Mouse (Mus musculus): ENCODE results near the gene Ctnna3. TPM values are rescaled to one million over a fixed set of nuclear protein-coding genes. Genes with fewer than 3 reads are reported as not detected.

The Ctnna3 gene
- polyA plus RNA-seq, 1 experiment from 2014 or later, result 0.34 TPM

DNA sequence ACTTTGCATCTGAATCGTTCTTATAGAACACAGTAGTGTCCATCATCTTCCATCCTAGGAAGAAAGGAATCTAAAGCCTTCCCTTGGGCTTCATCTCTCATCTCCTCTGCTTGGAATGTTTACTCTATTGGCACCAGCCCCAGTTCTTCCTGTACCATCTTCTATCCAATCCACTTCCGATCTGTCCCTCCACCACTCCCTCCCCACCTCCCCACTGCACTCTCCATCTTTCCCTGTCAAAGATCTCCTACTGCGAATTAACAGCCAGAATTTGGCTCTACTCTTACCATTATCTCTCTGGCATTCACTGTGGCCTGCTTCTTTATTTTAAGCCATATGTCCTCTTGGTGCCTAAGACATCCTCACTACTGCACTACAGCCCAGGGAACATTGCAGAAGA, 688.9 kb downstream of the Ctnna3 start:
- H3K4me2 ChIP-seq, result no peak overlapping the region
- peaks cover 4% of the 10 kb centered on the region; the same call in 1 of the 2 replicates for H3K4me1 ChIP-seq
- no peak for ATAC-seq (ENCODE audit: low FRiP score)
- H3K4me3 ChIP-seq (replicated peaks), result no peak overlapping the region
- H3K36me3 ChIP-seq (replicated peaks), result no peaks in the 10 kb centered on the region
- H3K9me3 ChIP-seq, result no peaks in the 10 kb centered on the region
- WGBS, result 93% methylated on average over 3 of the region's 3 CpGs
- no peak overlapping the region for H3K9ac ChIP-seq
- H3K27ac ChIP-seq, result no peak overlapping the region
- H3K27me3 ChIP-seq, result no peaks in the 10 kb centered on the region

DNA sequence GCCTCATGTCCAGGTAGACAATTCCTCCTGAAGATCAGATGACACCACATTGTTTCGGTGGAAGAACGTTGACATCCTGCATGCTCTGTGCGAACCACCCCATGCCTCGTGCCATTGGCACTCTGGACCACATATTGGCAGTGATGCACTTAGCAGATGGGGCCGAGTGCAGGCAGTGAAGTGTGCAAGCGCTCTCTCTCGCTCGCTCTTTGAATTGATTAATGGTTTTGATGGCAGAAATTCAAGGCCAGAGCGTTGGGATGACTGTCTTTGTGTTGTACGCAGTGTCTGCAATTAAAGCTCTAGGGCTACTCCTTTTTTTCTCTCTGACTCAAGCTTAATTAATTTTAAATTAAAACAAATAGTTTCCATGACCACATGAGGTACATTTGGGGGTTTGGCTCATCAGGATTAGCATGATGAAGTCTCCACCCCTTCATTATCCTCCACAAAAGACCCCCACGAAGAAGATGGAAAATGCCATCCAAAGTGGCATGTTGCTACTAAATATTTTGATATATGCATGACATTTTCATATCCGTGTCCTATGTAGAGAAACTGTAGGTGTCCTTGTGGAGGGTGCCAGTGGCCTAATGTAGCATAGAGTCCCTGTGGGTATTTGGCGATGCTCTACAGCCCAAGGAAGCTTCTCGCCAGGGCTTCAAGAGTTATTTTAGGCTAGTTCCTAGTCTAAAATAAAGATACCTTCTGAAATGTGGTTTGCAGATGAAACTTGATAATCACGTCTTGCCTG, 700.7 kb downstream of the Ctnna3 start:
- Histone ChIP-seq H3K9me3 (no peaks in the 10 kb centered on the region), H3K9ac (no peak overlapping the region), H3K36me3 (replicated peaks) (no peaks in the 10 kb centered on the region), H3K27ac (no peak overlapping the region), H3K27me3 (no peaks in the 10 kb centered on the region), H3K4me1 (peaks cover 3% of the 10 kb centered on the region; the same call in 1 of the 2 replicates), H3K4me3 (replicated peaks) (no peak overlapping the region), H3K4me2 (no peak overlapping the region)
- peak; percentile 57; the same call in 1 of the 2 replicates for ATAC-seq (ENCODE audit: low FRiP score)
- 68% methylated on average over 15 of the region's 15 CpGs for WGBS

DNA sequence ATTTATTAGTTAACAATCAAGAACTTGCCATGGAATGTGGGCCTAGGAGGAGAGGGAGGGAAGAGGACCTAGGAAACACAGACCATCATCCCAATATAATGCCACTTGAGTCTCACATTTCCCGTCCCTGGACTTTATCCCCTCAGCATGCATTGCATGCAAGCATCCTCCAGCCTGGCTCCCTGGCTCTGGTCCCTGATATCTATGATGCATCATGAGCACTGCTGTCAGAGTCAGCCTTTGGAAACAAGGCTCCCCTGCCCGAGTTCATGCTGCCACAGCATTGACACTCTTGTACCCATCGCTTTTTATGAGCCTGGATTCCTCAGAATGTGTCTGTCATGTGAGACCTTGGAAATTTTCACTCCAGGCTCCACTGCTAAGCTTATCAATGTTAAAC, 703.6 kb downstream of the Ctnna3 start:
- H3K36me3 ChIP-seq (replicated peaks), result no peaks in the 10 kb centered on the region
- peaks cover 6% of the 10 kb centered on the region; the same call in 1 of the 2 replicates for H3K4me1 ChIP-seq
- H3K9me3 ChIP-seq, result no peaks in the 10 kb centered on the region
- WGBS, result 79% methylated on average over 3 of the region's 3 CpGs
- no peak overlapping the region for H3K9ac ChIP-seq
- no peak for ATAC-seq (ENCODE audit: low FRiP score)
- H3K4me3 ChIP-seq (replicated peaks), result no peak overlapping the region
- H3K4me2 ChIP-seq, result no peak overlapping the region
- H3K27me3 ChIP-seq, result no peaks in the 10 kb centered on the region
- H3K27ac ChIP-seq, result no peak overlapping the region

DNA sequence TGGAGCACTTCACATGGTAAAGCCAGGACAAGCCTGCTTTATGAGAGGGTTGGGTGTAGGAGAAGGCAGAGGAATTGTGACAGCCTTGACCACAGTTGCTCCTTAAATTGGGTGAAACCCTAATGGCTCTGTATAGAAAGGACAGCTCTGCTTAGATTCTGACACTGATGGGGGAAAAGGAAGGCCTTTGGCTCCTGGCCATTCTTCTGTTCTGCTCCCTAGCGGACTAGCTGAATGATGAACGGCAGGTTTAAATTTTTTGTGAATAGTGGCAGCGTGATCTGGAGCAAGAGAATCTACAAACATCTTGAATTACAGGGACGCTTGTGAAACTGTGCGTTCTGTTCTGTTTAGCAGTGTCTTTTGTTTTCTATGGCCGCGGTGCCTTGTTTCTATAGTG, 705.6 kb downstream of the Ctnna3 start:
- H3K4me3 ChIP-seq (replicated peaks), result no peak overlapping the region
- H3K27me3 ChIP-seq, result no peaks in the 10 kb centered on the region
- no peak overlapping the region for H3K9ac ChIP-seq
- peaks cover 6% of the 10 kb centered on the region; the same call in 1 of the 2 replicates for H3K4me1 ChIP-seq
- H3K27ac ChIP-seq, result no peak overlapping the region
- no peak for ATAC-seq (ENCODE audit: low FRiP score)
- H3K4me2 ChIP-seq, result no peak overlapping the region
- H3K36me3 ChIP-seq (replicated peaks), result no peaks in the 10 kb centered on the region
- 25% methylated on average over 7 of the region's 7 CpGs for WGBS
- H3K9me3 ChIP-seq, result no peaks in the 10 kb centered on the region

- no peak overlapping the region for H3K9ac ChIP-seq
- no peaks in the 10 kb centered on the region for H3K4me1 ChIP-seq
- H3K27ac ChIP-seq, result no peak overlapping the region
- no peak overlapping the region for H3K4me2 ChIP-seq
- H3K9me3 ChIP-seq, result no peaks in the 10 kb centered on the region
- H3K27me3 ChIP-seq, result no peaks in the 10 kb centered on the region
- H3K4me3 ChIP-seq (replicated peaks), result no peak overlapping the region
- ATAC-seq (ENCODE audit: low FRiP score), result no peak
- no peaks in the 10 kb centered on the region for H3K36me3 ChIP-seq (replicated peaks)
- WGBS, result 81% methylated on average over 3 of the region's 3 CpGs
Observed at GRCm38 (mm10) chr10:64146511-64146910, 716.6 kb downstream of the Ctnna3 start.

GRCm38 (mm10) chr10:64181696-64182095, 751.8 kb downstream of the Ctnna3 start:
- H3K4me1 ChIP-seq, result no peaks in the 10 kb centered on the region

GRCm38 (mm10) chr10:64182731-64183130, 752.8 kb downstream of the Ctnna3 start:
- Histone ChIP-seq H3K27ac (no peak overlapping the region), H3K36me3 (replicated peaks) (no peaks in the 10 kb centered on the region), H3K4me2 (no peak overlapping the region), H3K9me3 (no peaks in the 10 kb centered on the region), H3K4me1 (no peaks in the 10 kb centered on the region), H3K27me3 (no peaks in the 10 kb centered on the region), H3K4me3 (replicated peaks) (no peak overlapping the region), H3K9ac (no peak overlapping the region)
- ATAC-seq (ENCODE audit: low FRiP score), result no peak
- 97% methylated on average over 4 of the region's 4 CpGs for WGBS

More at GRCm38 (mm10) chr10:64181696-64182095, 751.8 kb downstream of the Ctnna3 start:
- ATAC-seq (ENCODE audit: low FRiP score), result no peak
- Histone ChIP-seq H3K27me3 (no peaks in the 10 kb centered on the region), H3K36me3 (replicated peaks) (no peaks in the 10 kb centered on the region), H3K27ac (no peak overlapping the region), H3K9ac (no peak overlapping the region), H3K4me2 (no peak overlapping the region), H3K9me3 (no peaks in the 10 kb centered on the region), H3K4me3 (replicated peaks) (no peak overlapping the region)
- WGBS, result 91% methylated on average over 13 of the region's 13 CpGs

DNA sequence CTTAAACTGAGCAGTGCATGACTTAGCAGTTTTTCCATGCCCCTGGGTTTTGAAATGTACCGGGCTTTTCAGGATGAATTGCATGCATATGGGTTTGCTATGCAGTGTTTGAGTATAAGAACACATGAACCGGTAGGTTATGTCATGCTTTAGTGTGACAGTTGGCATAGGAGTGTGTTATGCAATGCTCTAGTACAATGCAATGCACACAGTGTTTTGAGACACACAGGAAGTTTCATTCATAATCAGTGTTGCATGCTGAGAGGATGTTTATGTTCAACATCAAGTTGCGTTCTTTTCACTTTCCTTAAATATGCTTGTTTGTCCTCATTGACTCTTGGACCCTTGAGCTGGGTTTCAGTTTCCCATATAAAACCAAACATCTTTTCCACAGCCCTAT, 758.1 kb downstream of the Ctnna3 start:
- Histone ChIP-seq H3K27me3 (no peaks in the 10 kb centered on the region), H3K36me3 (replicated peaks) (no peaks in the 10 kb centered on the region), H3K9ac (no peak overlapping the region), H3K4me1 (no peaks in the 10 kb centered on the region), H3K4me2 (no peak overlapping the region), H3K4me3 (replicated peaks) (no peak overlapping the region), H3K27ac (no peak overlapping the region), H3K9me3 (no peaks in the 10 kb centered on the region)
- ATAC-seq (ENCODE audit: low FRiP score), result no peak
- WGBS, result 91% methylated on average over 3 of the region's 3 CpGs

DNA sequence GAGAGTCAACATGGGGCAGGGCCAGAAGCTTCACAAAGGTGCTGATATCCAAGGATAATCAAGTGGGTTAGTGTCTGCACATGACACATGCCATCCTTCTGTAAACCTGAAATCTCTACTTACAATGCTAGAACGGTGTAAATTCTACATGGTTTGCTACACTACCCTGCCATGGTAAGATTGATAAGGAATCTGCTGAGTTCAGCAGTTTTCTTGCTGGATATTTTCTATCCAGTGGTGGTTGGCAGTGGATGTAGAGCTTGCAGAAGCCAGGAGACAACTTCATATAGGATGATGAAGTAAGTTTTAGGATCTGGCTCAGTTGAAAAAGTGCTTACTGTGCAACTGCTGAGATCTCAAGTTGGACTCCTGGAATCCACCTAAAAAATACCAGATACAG, 767.7 kb downstream of the Ctnna3 start:
- H3K9me3 ChIP-seq, result no peaks in the 10 kb centered on the region
- 92% methylated on average over 1 of the region's 1 CpGs for WGBS
- no peak overlapping the region for H3K4me2 ChIP-seq
- no peaks in the 10 kb centered on the region for H3K36me3 ChIP-seq (replicated peaks)
- no peaks in the 10 kb centered on the region for H3K4me1 ChIP-seq
- no peaks in the 10 kb centered on the region for H3K27me3 ChIP-seq
- H3K4me3 ChIP-seq (replicated peaks), result no peak overlapping the region
- no peak overlapping the region for H3K27ac ChIP-seq
- H3K9ac ChIP-seq, result no peak overlapping the region
- no peak for ATAC-seq (ENCODE audit: low FRiP score)

GRCm38 (mm10) chr10:64215632-64216031, 785.7 kb downstream of the Ctnna3 start:
- no peak overlapping the region for H3K9ac ChIP-seq
- H3K36me3 ChIP-seq (replicated peaks), result no peaks in the 10 kb centered on the region
- no peak overlapping the region for H3K4me2 ChIP-seq
- no peak overlapping the region for H3K4me3 ChIP-seq (replicated peaks)
- H3K9me3 ChIP-seq, result no peaks in the 10 kb centered on the region
- H3K27ac ChIP-seq, result no peak overlapping the region
- 81% methylated on average over 3 of the region's 3 CpGs for WGBS
- no peaks in the 10 kb centered on the region for H3K4me1 ChIP-seq
- no peaks in the 10 kb centered on the region for H3K27me3 ChIP-seq
- ATAC-seq (ENCODE audit: low FRiP score), result no peak

DNA sequence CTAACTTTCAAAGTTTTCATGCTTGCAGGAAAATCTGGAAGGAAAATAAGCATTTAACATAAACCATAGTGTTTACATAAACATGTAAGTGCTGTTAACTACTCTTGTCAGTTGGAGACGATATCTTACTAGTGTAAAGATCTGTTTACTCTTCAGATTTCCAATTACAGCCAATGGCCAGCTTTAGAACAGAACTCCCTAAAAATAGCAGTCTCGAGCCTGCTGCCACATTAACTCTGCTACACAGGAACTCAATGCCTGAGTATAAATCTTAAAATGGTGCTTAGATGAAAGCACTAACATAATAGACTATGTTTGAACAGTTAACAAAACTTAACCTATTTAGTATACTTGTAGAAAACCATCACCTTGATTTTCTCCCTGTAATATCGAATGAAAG, 793.1 kb downstream of the Ctnna3 start:
- H3K36me3 ChIP-seq (replicated peaks), result no peaks in the 10 kb centered on the region
- WGBS, result 75% methylated on average over 3 of the region's 3 CpGs

DNA sequence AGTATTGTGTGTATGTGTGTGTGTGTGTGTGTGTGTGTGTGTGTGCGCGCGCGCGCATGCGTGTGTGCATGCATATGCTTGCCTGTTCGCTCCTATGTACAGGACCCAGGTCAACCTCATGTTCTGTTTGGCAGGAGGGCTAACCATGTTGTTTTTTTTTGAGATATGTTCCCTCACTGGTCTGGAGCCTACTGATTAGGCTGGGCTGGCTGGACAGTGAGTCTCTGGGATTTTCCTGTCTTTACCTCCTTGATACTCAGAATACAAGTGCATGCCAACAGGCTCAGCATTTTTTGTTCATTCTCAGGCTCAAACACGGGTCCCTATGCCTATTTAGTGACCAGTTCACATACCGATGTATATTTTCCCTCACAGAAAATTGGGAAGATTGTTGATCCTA, 794.1 kb downstream of the Ctnna3 start:
- H3K27me3 ChIP-seq, result no peaks in the 10 kb centered on the region
- no peak overlapping the region for H3K4me2 ChIP-seq
- no peak overlapping the region for H3K4me3 ChIP-seq (replicated peaks)
- no peak overlapping the region for H3K9ac ChIP-seq
- 95% methylated on average over 9 of the region's 9 CpGs for WGBS
- no peak overlapping the region for H3K27ac ChIP-seq
- H3K9me3 ChIP-seq, result no peaks in the 10 kb centered on the region
- H3K36me3 ChIP-seq (replicated peaks), result no peaks in the 10 kb centered on the region
- ATAC-seq (ENCODE audit: low FRiP score), result no peak
- no peaks in the 10 kb centered on the region for H3K4me1 ChIP-seq

More for the DNA sequence above, 793.1 kb downstream of the Ctnna3 start:
- Histone ChIP-seq H3K4me2 (no peak overlapping the region), H3K4me3 (replicated peaks) (no peak overlapping the region), H3K9ac (no peak overlapping the region), H3K27ac (no peak overlapping the region), H3K4me1 (no peaks in the 10 kb centered on the region), H3K9me3 (no peaks in the 10 kb centered on the region), H3K27me3 (no peaks in the 10 kb centered on the region)
- ATAC-seq (ENCODE audit: low FRiP score), result no peak

GRCm38 (mm10) chr10:64224424-64224823, 794.5 kb downstream of the Ctnna3 start:
- H3K36me3 ChIP-seq (replicated peaks), result no peaks in the 10 kb centered on the region

More at GRCm38 (mm10) chr10:64224424-64224823, 794.5 kb downstream of the Ctnna3 start:
- no peak overlapping the region for H3K4me3 ChIP-seq (replicated peaks)
- no peak overlapping the region for H3K27ac ChIP-seq
- no peaks in the 10 kb centered on the region for H3K9me3 ChIP-seq
- no peak overlapping the region for H3K9ac ChIP-seq
- H3K4me2 ChIP-seq, result no peak overlapping the region
- no peak for ATAC-seq (ENCODE audit: low FRiP score)
- H3K27me3 ChIP-seq, result no peaks in the 10 kb centered on the region
- WGBS, result 94% methylated on average over 6 of the region's 6 CpGs
- no peaks in the 10 kb centered on the region for H3K4me1 ChIP-seq

Data from forebrain, embryonic 12.5 days (tissue).